Mouse (Mus musculus): Measurements from ENCODE around the gene Cuta. TPM values are rescaled to one million over a fixed set of nuclear protein-coding genes. Genes with fewer than 3 reads are reported as not detected.
A peak's percentile ranks its signal among the peaks of the same experiment; 100 is the strongest.

Cuta gene
- polyA plus RNA-seq, 1 experiment from 2014 or later, result 159 TPM

DNA sequence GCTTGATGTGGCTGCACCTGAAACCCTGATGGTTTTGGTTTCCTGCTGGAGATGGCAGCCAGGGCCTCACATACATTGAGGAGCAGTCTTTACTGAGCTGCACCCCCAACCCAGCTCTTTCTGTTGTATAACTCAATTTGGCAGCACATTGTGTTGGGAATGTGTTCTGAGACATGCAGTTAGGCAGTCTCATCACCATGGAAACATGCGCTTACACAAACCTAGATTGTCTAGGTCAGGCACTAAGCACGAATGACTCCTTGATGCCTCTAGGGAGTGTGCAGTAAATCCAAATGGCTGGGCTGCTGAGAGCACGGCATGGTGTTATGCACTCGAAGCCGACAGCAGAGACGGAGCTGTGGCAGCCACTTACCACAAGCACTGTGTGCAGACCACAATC, 45.0 kb downstream of the Cuta start:
- Histone ChIP-seq H3K36me3 (no peaks in the 10 kb centered on the region), H3K4me1 (peaks cover 19% of the 10 kb centered on the region), H3K27me3 (peaks cover 18% of the 10 kb centered on the region; the same call in 1 of the 2 replicates), H3K9me3 (no peaks in the 10 kb centered on the region), H3K9ac (replicated peaks) (no peak overlapping the region), H3K27ac (replicated peaks) (no peak overlapping the region), H3K4me3 (no peak overlapping the region), H3K4me2 (replicated peaks) (no peak overlapping the region)
- 79% methylated on average over 6 of the region's 6 CpGs for WGBS
- no peak for ATAC-seq (ENCODE audit: low FRiP score, low read depth)

- Histone ChIP-seq H3K9ac (replicated peaks) (no peak overlapping the region), H3K36me3 (no peaks in the 10 kb centered on the region), H3K4me2 (replicated peaks) (no peak overlapping the region), H3K9me3 (no peaks in the 10 kb centered on the region), H3K4me1 (peaks cover 19% of the 10 kb centered on the region), H3K4me3 (no peak overlapping the region), H3K27me3 (peaks cover 22% of the 10 kb centered on the region; the same call in 1 of the 2 replicates), H3K27ac (replicated peaks) (no peak overlapping the region)
- 73% methylated on average over 6 of the region's 6 CpGs for WGBS
- no peak for ATAC-seq (ENCODE audit: low FRiP score, low read depth)
These were observed 45.9 kb downstream of the Cuta start for GRCm38 (mm10) chr17:26893492-26893891.

DNA sequence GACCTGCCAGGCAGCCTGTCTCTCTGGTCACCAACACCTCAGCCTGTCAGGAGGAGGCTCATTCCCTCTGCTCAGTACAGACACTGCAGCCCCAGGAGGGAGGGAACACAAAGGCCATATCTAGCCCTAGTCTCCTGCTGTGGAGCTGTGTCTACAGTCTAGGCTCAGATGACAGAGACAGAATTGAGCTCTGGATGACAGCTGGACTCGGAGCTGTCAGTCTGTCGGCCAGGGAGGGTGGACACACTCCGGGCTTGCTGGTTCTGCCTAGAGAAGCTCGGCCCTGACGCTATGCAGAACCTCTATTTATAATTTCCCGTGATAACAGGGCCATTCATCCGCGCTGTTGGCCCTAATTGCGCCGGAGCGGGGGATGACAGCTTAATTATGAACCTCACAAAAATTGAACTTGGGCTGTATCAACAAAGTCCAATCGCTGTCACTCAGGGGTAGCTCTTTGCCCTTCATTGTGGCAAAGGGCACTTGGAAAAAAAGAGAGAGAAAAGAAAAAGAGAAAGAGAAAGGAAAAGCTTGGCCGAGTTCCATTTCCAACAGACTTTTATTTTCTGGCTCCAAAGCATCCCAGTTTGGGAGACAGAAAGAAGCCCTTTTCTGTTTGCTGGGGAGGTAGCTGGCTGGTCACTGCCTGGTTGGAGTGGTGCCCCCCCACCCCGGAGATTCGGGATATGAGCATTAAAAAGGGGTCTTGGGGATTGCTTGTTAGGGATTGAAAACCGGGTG, 46.6 kb downstream of the Cuta start:
- H3K27ac ChIP-seq (replicated peaks), result no peak overlapping the region
- peak overlapping the region; percentile 17; the same call in 1 of the 2 replicates for H3K4me2 ChIP-seq (replicated peaks)
- no peak overlapping the region for H3K9ac ChIP-seq (replicated peaks)
- no peaks in the 10 kb centered on the region for H3K9me3 ChIP-seq
- ATAC-seq (ENCODE audit: low FRiP score, low read depth), result no peak
- WGBS, result 61% methylated on average over 16 of the region's 16 CpGs
- peaks cover 19% of the 10 kb centered on the region for H3K4me1 ChIP-seq
- no peak overlapping the region for H3K4me3 ChIP-seq
- no peaks in the 10 kb centered on the region for H3K36me3 ChIP-seq
- peaks cover 28% of the 10 kb centered on the region; the same call in 1 of the 2 replicates for H3K27me3 ChIP-seq

DNA sequence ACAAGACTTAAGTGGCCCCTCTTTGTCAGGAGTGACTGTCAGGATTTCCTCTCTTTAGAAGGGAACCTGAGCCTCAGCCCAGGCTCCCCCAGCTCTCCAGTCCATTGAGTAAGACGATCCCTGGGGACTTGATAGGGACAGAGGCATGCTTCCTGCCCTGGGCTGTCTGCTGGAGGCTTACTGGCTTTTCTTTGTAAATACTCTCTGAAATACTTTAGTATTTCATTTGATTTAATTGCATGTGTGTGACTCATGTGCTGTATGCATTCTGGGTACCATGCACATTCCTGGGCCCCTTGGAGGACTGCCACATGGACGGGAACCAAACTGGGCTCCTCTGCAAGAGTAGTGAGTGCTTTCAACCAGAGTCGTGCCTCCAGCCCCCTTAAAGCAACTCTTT, 51.4 kb downstream of the Cuta start:
- Histone ChIP-seq H3K4me1 (peaks cover 23% of the 10 kb centered on the region), H3K4me2 (replicated peaks) (no peak overlapping the region), H3K9me3 (no peaks in the 10 kb centered on the region), H3K4me3 (no peak overlapping the region), H3K36me3 (no peaks in the 10 kb centered on the region), H3K27ac (replicated peaks) (no peak overlapping the region), H3K9ac (replicated peaks) (no peak overlapping the region), H3K27me3 (peaks cover 38% of the 10 kb centered on the region)
- WGBS, result 42% methylated on average over 3 of the region's 3 CpGs
- no peak for ATAC-seq (ENCODE audit: low FRiP score, low read depth)

GRCm38 (mm10) chr17:26886047-26886749, 53.2 kb downstream of the Cuta start:
- Histone ChIP-seq H3K9ac (replicated peaks) (no peak overlapping the region; the same call in 1 of the 2 replicates), H3K9me3 (no peaks in the 10 kb centered on the region), H3K27me3 (peaks cover 34% of the 10 kb centered on the region), H3K4me3 (peak overlapping the region; percentile 34), H3K4me2 (replicated peaks) (peak overlapping the region; percentile 55), H3K36me3 (no peaks in the 10 kb centered on the region), H3K27ac (replicated peaks) (no peak overlapping the region), H3K4me1 (peaks cover 15% of the 10 kb centered on the region)
- ATAC-seq (ENCODE audit: low FRiP score, low read depth), result peak; percentile 71
- 13% methylated on average over 30 of the region's 30 CpGs for WGBS

DNA sequence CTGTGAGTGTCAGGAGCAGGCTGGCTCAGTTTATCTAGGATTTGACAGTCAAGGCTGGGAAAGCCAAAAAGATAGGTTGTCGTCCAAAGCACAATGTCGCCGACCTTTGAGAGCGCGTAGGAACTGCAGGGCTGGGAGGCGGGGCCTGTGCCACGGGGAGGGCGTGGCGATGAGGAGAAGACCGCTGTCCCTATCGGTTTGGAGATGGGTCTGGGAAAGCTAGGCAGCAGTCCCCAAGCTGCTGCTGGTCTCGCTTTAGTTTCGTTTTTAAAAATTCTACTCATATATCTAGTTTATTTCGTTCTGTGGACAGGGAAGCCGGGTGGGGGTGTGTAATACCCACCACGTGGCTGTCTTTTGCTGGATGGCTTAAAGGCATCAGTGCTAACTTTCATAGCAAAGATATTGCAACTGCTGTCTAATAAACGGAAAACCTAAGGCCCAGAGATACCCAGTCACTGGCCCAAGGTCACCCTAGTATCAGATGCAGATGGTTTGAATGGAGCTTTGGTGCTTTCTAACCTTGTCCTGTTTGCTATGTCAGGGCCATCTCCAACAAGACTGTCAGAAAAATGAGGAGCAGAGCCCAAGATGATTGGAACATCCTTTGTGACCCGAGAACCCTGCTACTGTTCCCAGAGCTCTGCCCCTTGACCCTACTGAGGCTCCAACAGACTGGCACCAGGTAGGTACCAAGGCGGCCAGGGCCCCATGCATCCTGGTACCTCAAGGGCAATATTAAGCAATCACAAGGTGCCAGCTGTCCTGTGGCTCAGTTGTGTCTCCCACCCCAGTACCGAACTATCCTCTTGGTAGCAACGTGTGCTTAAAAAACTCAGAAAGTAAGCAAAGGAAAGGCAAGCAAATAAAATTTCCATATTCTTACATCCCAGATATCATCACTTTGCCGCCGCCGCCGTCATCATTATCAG, 54.1 kb downstream of the Cuta start:
- Histone ChIP-seq H3K27me3 (peaks cover 34% of the 10 kb centered on the region), H3K9me3 (no peaks in the 10 kb centered on the region), H3K36me3 (no peaks in the 10 kb centered on the region), H3K4me3 (peak overlapping the region; percentile 34), H3K4me1 (peaks cover 15% of the 10 kb centered on the region), H3K9ac (replicated peaks) (no peak overlapping the region; the same call in 1 of the 2 replicates), H3K27ac (replicated peaks) (no peak overlapping the region), H3K4me2 (replicated peaks) (peak overlapping the region; percentile 55)
- WGBS, result 22% methylated on average over 25 of the region's 25 CpGs
- no peak for ATAC-seq (ENCODE audit: low FRiP score, low read depth)

Small RNA genes lying within 50 kb of the gene (microRNA-seq; reads per million reads assigned to microRNA genes)
- gene Gm27775 (not detected), gene Mir3083 (not detected), gene Mir6968 (1.4 reads per million)

Other genes with a start within 250 kb of the Cuta start
- gene Crebrf, start 223.9 kb downstream of the Cuta start, polyA plus RNA-seq (2016; fragmentation: Nextera tagmentation; extraction: Ambion mirVana), result 7.3 and 11.4 TPM in 2 replicates
- gene Bnip1, start 158.5 kb downstream of the Cuta start, polyA plus RNA-seq (2016; fragmentation: Nextera tagmentation; extraction: Ambion mirVana), result 44.7 and 53.6 TPM in 2 replicates
- gene Nkx2-5, start 94.6 kb downstream of the Cuta start, polyA plus RNA-seq (2016; fragmentation: Nextera tagmentation; extraction: Ambion mirVana), result not detected in 2 replicates
- 6.3 and 9.1 TPM in 2 replicates for gene Kifc5b, start 22.5 kb downstream of the Cuta start, polyA plus RNA-seq (2016; fragmentation: Nextera tagmentation; extraction: Ambion mirVana)
- 11.6 and 11.9 TPM in 2 replicates for gene Phf1, start 6.5 kb downstream of the Cuta start, polyA plus RNA-seq (2016; fragmentation: Nextera tagmentation; extraction: Ambion mirVana)
- gene Syngap1, start 1.7 kb upstream of the Cuta start, polyA plus RNA-seq (2016; fragmentation: Nextera tagmentation; extraction: Ambion mirVana), result 3.3 and 3.6 TPM in 2 replicates
- 18.5 and 19.9 TPM in 2 replicates for gene Zbtb9, start 33.6 kb upstream of the Cuta start, polyA plus RNA-seq (2016; fragmentation: Nextera tagmentation; extraction: Ambion mirVana)
- 3.4 and 3.5 TPM in 2 replicates for gene Bak1, start 89.4 kb upstream of the Cuta start, polyA plus RNA-seq (2016; fragmentation: Nextera tagmentation; extraction: Ambion mirVana)
- 1.4 and 2.2 TPM in 2 replicates for gene Itpr3, start 117.7 kb upstream of the Cuta start, polyA plus RNA-seq (2016; fragmentation: Nextera tagmentation; extraction: Ambion mirVana)
- 302 and 331 TPM in 2 replicates for gene Uqcc2, start 194.3 kb upstream of the Cuta start, polyA plus RNA-seq (2016; fragmentation: Nextera tagmentation; extraction: Ambion mirVana)
- gene Ip6k3, start 228.2 kb upstream of the Cuta start, polyA plus RNA-seq (2016; fragmentation: Nextera tagmentation; extraction: Ambion mirVana), result 0.16 and 0.51 TPM in 2 replicates